Mouse (Mus musculus): Measurements from ENCODE around the gene Acer3. TPM values are rescaled to one million over a fixed set of nuclear protein-coding genes. Genes with fewer than 3 reads are reported as not detected.

Gene Acer3
- total and polyA plus RNA-seq, 3 experiments: 17.2 to 41.7 TPM; not detected in 1

DNA sequence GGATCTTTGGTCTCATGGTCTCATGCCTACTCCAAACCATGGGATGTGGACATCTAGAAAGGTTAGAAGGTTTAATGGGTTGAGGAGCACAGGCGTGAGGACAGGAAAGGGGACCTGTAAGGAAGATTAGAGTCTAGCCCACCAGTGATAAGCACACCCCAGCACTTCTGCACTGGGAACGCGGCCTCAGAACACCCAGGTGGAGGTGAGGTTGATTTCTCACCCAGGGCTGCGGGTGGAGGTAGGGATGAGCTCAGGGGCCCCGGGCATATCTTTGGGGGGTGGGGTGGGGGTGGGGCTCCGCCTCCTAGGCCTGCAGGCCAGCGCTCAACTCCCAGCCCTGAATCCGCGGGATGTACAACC, 143.5 kb downstream of the Acer3 start:
- Histone ChIP-seq H3K36me3 (ENCODE audit: control insufficient read depth in 1 of 2, insufficient read depth in 2 of 2, low read length in 2 of 2) (no peaks in the 10 kb centered on the region), H3K4me1 (ENCODE audit: control insufficient read depth in 1 of 2, insufficient read depth in 2 of 2, low read length in 2 of 2) (0 out of 4 replicates have a peak, but pooled peaks cover 0 to 3% of the 10 kb centered on the region in 2 experiments), H3K27me3 (ENCODE audit: control insufficient read depth in 1 of 2, insufficient read depth in 2 of 2, low read length in 2 of 2) (no peaks in the 10 kb centered on the region), H3K4me3 (ENCODE audit: control insufficient read depth in 1 of 2, insufficient read depth in 1 of 2, low read depth in 2 of 2, low read length in 2 of 2) (peak overlapping the region; percentile 71 to 89), H3K79me2 (ENCODE audit: control insufficient read depth, insufficient read depth, low read length, poor library complexity) (no peaks in the 10 kb centered on the region), H3K9ac (ENCODE audit: control insufficient read depth, low read depth, low read length, poor library complexity, severe bottlenecking) (no peak overlapping the region), H3K9me3 (replicated peaks; ENCODE audit: insufficient read depth, low read length) (no peaks in the 10 kb centered on the region), H3K27ac (ENCODE audit: control insufficient read depth, low read depth, low read length) (no peak overlapping the region)
- DNase-seq (ENCODE audit: low read depth, low spot score): peak; percentile 15
- no peak for TF ChIP-seq NRF1 (IDR thresholded peaks at IDR 0.05; ENCODE audit: insufficient read depth, low read depth, low read length, poor library complexity, severe bottlenecking)
- TF ChIP-seq USF1 (IDR thresholded peaks at IDR 0.05; ENCODE audit: low read depth, low read length): no peak
- no peak for TF ChIP-seq POLR2A (IDR thresholded peaks at IDR 0.05; ENCODE audit: control insufficient read depth in 1 of 2, insufficient read depth in 1 of 2, low read depth in 1 of 2, low read length in 2 of 2, poor library complexity in 1 of 2)
- no peak for TF ChIP-seq CHD2 (IDR thresholded peaks at IDR 0.05; ENCODE audit: low read length)
- no peak for TF ChIP-seq GATA1 (IDR thresholded peaks at IDR 0.05; ENCODE audit: low read depth, low read length)
- TF ChIP-seq USF2 (IDR thresholded peaks at IDR 0.05; ENCODE audit: borderline replicate concordance in 1 of 2, insufficient read depth in 1 of 2, low read depth in 1 of 2, low read length in 2 of 2): no peak
- no peak for TF ChIP-seq TAL1 (IDR thresholded peaks at IDR 0.05; ENCODE audit: low read length)
- no peak for TF ChIP-seq RAD21 (IDR thresholded peaks at IDR 0.05; ENCODE audit: low read depth, low read length)
- TF ChIP-seq MYC (IDR thresholded peaks at IDR 0.05; ENCODE audit: low read depth, low read length): no peak
- no peak for TF ChIP-seq ZKSCAN1 (IDR thresholded peaks at IDR 0.05; ENCODE audit: low read depth, low read length)
- TF ChIP-seq MAFK (IDR thresholded peaks at IDR 0.05; ENCODE audit: borderline replicate concordance, low read depth, low read length): no peak
- no peak for TF ChIP-seq KAT2A (conservative IDR thresholded peaks at IDR 0.05; ENCODE audit: low read depth, low read length)
- no peak for TF ChIP-seq ZMIZ1 (IDR thresholded peaks at IDR 0.05; ENCODE audit: low read depth, low read length)

DNA sequence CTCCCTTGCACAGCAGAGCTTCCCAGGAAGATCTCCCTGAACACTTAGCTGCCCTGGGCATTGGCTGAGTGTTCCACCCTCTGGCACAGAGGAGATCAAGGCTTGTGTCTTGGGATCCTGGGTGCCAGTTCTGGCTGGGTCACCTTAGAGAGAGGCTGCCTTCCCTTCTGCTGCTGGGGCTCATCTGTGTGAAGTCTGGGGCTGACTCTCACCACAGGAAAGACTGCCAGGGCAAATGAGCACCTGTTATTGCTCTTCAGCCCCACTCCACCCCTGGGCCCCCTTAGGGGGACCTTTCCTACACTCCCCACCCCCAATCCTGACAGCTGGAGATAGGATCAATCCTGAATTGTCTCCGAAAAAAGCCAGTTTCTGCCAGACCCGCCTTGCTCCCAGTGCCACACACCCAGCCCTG, 143.9 kb downstream of the Acer3 start:
- H3K36me3 ChIP-seq (ENCODE audit: control insufficient read depth in 1 of 2, insufficient read depth in 2 of 2, low read length in 2 of 2): no peaks in the 10 kb centered on the region
- no peak for DNase-seq (ENCODE audit: low read depth, low spot score)
- no peak overlapping the region for H3K27ac ChIP-seq (ENCODE audit: control insufficient read depth, low read depth, low read length)
- no peaks in the 10 kb centered on the region for H3K79me2 ChIP-seq (ENCODE audit: control insufficient read depth, insufficient read depth, low read length, poor library complexity)
- H3K9me3 ChIP-seq (replicated peaks; ENCODE audit: insufficient read depth, low read length): no peaks in the 10 kb centered on the region
- TF ChIP-seq MEF2A (IDR thresholded peaks at IDR 0.05; ENCODE audit: extremely low read depth, insufficient replicate concordance, low read depth, low read length, poor library complexity, severe bottlenecking): no peak
- TF ChIP-seq ZKSCAN1 (IDR thresholded peaks at IDR 0.05; ENCODE audit: low read depth, low read length): no peak
- TF ChIP-seq EP300 (IDR thresholded peaks at IDR 0.05; ENCODE audit: low read depth in 1 of 2, low read length in 2 of 2): no peak
- no peak for TF ChIP-seq NRF1 (IDR thresholded peaks at IDR 0.05; ENCODE audit: insufficient read depth, low read depth, low read length, poor library complexity, severe bottlenecking)
- no peak for TF ChIP-seq CHD2 (IDR thresholded peaks at IDR 0.05; ENCODE audit: low read length)
- H3K9ac ChIP-seq (ENCODE audit: control insufficient read depth, low read depth, low read length, poor library complexity, severe bottlenecking): no peak overlapping the region
- H3K4me3 ChIP-seq (ENCODE audit: control insufficient read depth in 1 of 2, insufficient read depth in 1 of 2, low read depth in 2 of 2, low read length in 2 of 2): no peak overlapping the region
- no peaks in the 10 kb centered on the region for H3K27me3 ChIP-seq (ENCODE audit: control insufficient read depth in 1 of 2, insufficient read depth in 2 of 2, low read length in 2 of 2)
- 0 out of 4 replicates have a peak, but pooled peaks cover 0 to 3% of the 10 kb centered on the region in 2 experiments for H3K4me1 ChIP-seq (ENCODE audit: control insufficient read depth in 1 of 2, insufficient read depth in 2 of 2, low read length in 2 of 2)

Data from MEL (cell line).